Mouse (Mus musculus): Measurements from ENCODE around the gene Zbtb18.

Zbtb18 gene

DNA sequence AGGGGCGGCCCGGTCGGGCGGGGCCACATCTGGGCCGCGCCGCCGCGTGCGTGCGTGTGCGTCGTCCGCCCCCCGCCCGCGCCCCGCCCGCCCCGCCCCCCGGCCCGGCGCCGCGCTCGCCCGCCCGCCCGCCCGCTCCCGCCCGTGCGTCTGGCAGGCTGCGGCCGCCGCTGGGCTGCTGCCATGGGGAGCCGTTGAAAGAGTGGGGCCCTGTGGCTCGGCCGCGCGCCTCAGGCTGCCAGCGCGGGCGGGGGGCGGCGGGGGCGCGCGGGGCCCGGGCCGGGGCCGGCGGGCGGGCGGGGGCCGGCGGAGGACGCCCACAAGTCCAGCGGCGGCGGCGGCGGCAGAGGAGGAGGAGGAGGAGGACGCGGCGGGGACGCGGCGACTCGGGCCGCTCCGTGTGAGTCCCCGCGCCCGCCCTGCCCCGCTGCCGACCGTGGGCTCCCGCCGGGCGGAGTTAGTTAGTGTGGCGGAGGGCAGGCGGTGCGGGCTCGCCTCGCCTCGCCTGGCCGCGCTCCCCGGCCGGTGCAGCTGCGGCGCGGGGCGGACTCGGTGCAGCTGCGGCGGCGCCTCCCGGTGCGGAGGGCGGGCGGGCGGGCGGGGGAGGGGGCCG, at the start of gene Zbtb18:
TSS of gene Zbtb18 (plus strand) at position 156 of the 613 bp plus-strand sequence.
- no peak for DNase-seq (ENCODE audit: low read depth, low spot score)

DNA sequence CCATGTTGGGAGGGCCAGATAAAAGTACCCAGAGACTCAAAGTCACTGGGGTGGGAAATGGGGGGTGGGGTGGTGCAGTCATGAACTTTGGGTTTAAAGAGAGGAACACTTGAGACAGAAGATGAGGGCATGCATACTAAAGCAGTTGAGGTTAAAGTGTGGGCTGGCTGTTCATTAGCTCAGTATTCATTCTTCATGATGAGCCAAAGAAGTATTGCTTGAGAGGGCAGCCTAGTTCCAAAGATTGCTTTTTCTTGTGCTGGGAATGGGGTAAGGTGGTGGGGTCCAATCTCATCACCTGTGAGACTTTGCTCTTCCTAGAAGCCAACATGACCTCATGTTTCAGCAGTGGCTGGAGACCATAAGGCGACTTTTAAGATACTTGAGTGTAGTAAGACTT, 44.7 kb upstream of the Zbtb18 start:
- DNase-seq (ENCODE audit: low read depth, low spot score), result no peak

DNA sequence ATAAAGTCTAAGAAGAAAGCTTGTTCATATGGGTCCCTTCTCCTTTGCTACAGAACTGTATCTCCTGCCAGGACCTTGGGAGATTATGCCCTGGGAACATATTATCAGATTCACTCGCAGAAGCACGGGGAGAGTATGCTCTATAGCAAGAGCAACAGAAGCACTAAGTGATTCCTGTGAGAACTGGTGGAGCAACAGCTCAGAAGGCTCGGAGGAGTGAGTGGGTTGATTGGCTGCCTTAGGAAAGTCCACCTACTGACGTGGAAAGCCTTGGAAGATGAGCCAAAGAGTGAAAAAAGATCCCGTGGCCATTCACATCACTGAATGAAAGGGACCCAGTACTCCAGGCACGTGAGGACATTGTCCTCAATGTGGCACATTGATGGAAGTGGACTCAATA, 37.0 kb upstream of the Zbtb18 start:
- DNase-seq (ENCODE audit: low read depth, low spot score), result no peak

- DNase-seq (ENCODE audit: low read depth, low spot score), result no peak
Measured at GRCm38 (mm10) chr1:177408690-177409089, 33.5 kb upstream of the Zbtb18 start.

DNA sequence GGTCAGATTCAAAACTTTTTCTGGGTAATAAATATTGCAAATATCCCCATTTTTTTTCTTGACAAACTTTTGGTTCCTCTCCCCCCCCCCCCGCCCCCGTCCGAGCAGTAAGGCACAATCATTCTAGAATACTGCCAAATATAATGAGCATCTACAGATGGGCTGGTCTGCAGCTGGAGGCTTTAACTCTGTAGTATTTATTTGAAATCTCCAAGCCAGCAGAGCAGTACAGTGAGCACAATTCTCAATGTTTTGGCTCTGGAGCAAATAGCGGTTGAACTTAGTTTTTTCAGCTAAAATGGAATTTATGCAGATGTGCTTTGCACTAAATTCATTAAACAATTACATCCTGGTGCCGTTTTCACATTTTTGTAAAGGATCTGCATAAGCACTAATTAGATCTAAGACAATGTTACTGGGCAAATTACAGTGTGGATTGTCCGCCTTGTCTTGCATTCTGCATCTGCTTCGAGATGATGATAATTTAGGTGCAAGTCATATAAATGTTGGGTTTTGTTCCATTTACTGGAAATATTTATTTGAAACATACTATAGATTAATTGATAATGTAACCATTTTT, 31.3 kb upstream of the Zbtb18 start:
- no peak for DNase-seq (ENCODE audit: low read depth, low spot score)

GRCm38 (mm10) chr1:177411359-177412358, 30.5 kb upstream of the Zbtb18 start:
- no peak for DNase-seq (ENCODE audit: low read depth, low spot score)

DNA sequence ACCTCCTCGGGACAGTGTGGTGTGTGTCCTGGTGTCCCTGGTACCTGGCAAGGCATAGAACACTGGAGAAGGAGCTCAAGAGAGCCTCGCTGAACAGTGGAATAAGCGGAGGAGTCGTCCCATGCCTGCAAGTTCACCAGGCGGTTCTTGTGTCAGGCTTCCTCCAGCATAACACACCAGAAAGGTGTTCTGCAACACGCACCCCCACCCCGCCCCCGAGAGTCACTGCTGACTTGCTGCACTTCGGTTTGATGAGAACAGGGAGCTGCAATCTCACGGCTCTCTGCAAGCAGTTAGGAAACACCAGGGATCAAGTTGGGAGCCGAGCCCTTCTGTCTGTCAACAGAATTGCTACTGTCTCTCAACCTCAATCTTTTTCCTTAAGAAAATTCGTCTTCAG, 22.8 kb upstream of the Zbtb18 start:
- no peak for DNase-seq (ENCODE audit: low read depth, low spot score)

GRCm38 (mm10) chr1:177420126-177420525, 22.0 kb upstream of the Zbtb18 start:
- DNase-seq (ENCODE audit: low read depth, low spot score), result no peak

DNA sequence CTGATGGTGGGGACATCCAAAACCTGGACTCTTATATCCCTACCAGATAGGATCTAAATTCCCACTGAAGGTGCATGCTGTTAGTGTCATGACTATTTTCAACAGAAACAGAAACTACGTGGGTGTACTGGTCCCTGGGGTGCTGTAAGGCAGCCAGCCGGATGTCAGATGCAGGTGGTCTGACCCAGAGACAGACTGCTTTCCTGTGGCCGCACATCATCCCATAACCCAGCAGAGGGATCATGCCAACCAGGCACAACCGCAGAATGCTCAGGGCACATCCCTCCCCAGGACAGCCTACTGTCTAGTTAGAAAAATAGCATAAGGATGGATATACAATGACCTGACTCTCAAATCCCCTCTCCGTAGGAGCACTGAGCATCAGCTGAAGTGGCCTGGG, 14.3 kb upstream of the Zbtb18 start:
- no peak for DNase-seq (ENCODE audit: low read depth, low spot score)

GRCm38 (mm10) chr1:177428338-177428737, 13.8 kb upstream of the Zbtb18 start:
- DNase-seq (ENCODE audit: low read depth, low spot score), result no peak

GRCm38 (mm10) chr1:177429067-177429466, 13.1 kb upstream of the Zbtb18 start:
- no peak for DNase-seq (ENCODE audit: low read depth, low spot score)

DNA sequence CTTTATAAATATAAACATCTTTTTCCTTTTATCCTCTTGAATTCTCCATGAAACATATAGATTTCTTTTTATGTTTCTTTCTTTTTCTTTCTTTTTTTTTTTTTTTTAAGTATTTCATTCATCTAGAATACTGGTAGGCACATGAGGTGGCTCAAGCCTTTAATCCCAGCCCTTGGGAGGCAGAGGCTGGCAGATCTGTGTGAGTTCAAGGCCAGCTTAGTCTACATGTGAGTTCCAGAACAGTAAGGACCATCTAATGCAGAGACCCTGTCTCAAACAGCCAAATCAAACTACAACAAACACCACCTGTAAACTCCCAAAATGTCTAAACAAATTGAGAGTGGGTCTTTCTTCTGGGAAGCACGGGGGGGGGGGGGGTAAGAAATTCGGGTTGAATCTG, 1.7 kb upstream of the Zbtb18 start:
- no peak for DNase-seq (ENCODE audit: low read depth, low spot score)

DNA sequence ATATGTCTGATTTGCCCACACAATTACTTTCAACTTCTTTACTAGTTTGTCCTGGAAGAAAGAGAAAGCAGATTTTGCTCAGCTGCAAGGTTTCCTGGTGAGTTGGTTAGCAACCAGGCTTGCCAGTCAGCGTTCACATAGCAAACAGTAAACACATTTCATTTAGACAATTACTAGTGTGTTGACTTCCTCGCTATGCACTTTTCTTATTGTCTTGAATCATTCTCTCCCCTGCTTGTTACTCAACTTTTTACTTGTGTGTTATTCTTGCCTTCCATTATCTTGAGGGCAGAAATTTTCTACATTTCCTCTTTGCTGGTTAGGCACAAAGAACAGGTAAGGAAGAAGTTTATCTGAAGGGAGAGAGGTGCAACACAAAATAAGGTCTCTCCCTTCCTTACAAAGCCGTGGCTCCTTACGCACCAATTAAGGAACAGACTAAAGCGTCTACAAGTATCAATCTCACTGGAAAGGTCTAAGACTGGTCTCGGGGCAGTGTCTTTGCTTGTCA, 1.1 kb upstream of the Zbtb18 start:
- DNase-seq (ENCODE audit: low read depth, low spot score), result no peak

DNA sequence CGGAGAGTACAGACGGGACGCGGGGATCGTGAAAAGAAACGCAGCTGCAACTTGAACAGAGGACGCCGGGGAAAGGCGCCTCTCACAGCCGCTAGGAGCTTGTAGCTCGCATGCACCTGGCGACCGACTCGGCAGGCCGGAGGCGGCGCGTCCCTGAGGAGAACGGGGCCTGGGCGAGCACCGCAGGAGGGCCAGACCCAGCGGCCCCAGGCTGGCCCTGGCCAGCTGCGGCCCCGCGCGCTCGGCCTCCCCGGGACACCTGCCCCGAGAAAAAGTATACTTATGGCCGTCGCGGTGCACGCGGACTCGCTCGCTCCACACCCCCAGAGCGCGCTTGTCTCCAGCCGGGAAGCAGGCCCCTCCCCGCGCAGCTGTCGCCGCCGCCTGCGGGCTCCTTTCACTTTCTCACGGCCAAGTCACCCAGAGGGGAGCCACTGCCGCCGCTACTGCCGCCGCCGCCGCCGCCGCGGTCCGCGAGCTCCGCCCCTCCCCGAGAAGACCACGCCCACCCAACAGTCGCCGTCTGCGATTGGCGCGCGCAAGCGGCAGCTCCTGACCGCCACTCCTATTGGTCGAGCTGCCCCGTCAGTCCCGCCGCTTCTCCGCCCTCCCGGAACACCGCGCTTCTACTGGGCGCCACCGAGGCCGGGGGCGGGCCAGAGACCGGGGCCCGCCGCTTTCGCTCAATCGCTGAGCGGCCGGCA, 507 bp upstream of the Zbtb18 start:
- DNase-seq (ENCODE audit: low read depth, low spot score), result peak; percentile 91

DNA sequence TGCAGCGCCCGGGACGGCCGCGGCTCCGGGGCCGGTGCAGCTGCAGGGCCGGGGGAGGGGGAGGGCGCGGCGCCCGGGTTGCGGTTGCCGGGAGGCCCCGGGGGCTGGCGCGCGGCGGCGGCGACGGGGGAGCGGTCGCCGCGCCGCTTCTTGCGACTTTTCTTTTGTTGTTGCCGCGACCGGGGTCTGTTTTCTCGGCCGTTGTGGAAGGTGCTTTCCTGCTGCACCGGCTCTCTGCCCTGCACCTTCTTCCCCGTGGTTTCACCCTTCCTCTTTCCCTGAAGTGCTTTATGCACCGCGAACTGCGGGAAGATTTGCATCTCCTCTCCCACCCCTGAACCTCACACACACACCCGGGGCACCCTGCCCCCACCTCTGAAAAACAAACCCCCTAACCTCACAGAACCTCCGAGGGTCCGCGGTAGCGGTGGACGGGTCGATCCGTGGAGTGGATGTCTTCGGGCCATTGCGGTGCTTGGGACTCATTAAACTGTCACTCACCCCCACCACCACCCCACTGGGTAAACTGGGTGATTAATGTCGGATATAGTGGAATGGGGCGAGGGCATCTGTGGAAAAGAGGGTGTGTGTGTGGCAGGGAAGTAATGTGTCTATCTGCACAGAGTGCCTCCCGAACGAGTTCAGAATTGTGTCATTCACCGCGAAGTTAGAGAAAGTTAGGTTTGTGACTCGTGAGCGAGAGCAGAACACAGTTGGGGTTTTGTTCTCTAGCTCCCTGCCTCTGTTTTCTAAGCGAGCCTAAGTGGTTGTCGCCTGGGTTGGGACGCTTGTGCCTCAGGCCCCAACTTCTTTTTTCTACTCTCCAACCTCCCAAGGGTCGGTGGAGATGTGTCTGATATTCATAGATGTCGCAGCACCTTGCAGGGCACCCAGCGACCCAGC, 921 bp downstream of the Zbtb18 start:
- no peak for DNase-seq (ENCODE audit: low read depth, low spot score)

- no peak for DNase-seq (ENCODE audit: low read depth, low spot score)
Measured at GRCm38 (mm10) chr1:177443724-177444482, 1.8 kb downstream of the Zbtb18 start.

DNA sequence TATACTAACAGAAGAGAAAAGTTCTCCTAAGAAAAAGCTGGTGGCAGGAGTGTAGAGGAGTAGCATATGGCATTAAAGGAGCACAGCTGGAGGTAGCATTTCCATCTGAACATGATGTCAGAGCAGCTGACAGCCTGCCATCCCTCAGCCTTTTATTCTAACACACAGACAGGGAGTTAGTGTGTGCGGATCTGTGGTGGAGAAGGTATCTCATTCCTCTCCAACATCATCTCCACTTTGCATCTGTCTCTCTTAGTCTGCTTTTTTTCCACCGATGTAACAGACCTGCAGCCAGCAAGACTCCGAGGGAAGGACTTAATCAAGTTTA, 2.3 kb downstream of the Zbtb18 start:
- DNase-seq (ENCODE audit: low read depth, low spot score), result no peak

DNA sequence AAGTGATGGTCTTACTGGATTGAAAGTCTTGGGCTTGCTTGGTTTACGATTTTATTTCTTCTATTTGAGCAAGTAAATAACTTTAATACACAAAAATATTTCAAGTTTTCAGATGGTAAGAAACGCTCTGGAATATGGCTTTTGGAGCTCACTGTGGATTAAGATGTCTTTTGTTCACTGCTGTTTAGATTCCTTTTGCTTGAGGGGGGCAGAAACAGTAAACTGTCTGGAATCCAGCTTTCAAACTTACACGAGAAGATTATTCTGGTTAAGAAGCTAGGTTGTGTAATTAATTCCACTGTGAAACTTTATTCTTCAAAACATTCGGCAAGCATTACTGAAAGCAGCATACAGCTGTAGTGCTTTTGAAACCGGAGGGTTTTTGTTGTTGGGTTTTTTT, 2.8 kb downstream of the Zbtb18 start:
- no peak for DNase-seq (ENCODE audit: low read depth, low spot score)

DNA sequence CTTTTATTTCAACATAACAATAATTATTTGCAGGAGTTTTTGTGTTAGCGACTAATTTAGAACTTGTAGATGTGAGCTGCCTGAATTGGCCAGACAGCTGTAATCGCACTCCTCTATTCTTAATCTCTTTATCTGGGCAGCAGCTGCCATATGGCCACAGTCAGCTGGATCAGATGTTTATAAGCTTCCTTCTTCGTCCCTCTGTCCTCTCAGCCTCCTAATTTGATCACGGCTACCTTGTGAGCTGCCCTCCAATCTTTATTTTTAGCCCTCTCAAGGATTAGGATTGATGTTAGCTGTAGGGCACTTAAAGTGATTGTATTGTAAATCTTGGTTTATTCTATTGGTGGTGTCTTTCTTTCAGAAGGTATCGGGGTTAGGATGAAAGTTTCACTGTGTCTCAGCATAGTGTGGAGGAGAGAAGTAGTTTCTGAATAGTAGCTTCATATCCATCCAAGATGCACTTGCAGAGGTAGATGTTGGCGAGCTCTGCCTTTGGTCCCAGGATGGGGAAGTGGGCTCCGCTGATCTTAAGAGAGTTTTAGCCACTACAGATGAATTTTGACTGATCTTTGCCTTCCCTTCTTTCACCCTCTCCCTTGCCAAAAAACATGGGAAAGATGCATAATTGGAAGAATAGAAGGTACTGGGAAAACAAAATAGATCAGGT, 3.4 kb downstream of the Zbtb18 start:
- DNase-seq (ENCODE audit: low read depth, low spot score), result peak; percentile 66

- no peak for DNase-seq (ENCODE audit: low read depth, low spot score)
Measured at GRCm38 (mm10) chr1:177447086-177447485, 4.9 kb downstream of the Zbtb18 start.
